Mouse (Mus musculus): ENCODE measurements around the gene Atg9b.

- TF ChIP-seq CTCF (conservative IDR thresholded peaks at IDR 0.05; ENCODE audit: insufficient read depth, insufficient read length, low read depth, low read length) (no peak), POLR2A (IDR thresholded peaks at IDR 0.05; ENCODE audit: low read depth, low read length) (no peak)
Measured at GRCm38 (mm10) chr5:24391864-24392263, at the start of gene Atg9b.
